ENCODE assay signal across 12 mouse cellular contexts in the genomic region with DNA sequence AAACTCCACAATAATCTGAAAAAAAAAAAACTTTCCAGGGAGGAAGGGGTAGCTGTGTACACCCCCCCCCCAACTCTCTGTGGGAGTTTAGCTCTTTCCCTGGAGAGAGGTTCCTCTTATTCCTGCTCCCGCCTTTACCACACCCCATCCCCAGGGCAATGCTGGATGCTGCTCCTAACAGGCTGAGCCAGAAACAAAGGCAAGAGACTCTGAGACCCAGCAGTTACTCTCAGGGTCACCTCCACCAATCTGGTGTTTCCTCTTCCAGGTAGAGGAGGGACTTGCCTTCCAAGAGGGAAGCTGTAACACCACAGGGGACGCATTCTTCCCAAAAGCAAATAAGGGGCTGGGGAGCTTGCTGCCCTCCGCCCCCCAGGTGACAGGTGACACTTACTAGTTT. TPM values are rescaled to one million over a fixed set of nuclear protein-coding genes. Genes with fewer than 3 reads are reported as not detected.
DNase-seq lines count a peak whose midpoint lies in the region; ATAC-seq and TF ChIP-seq lines count a peak whose summit lies in the region.
"Had no signal": no experiment of that assay in that cellular context is flagged by ENCODE, and none has a peak within 500 bp of the region (broad histone marks: within the 10 kb centered on the region; RNA-seq: fewer than 3 reads in every experiment).

No protein-coding gene starts in this region.

- peaks cover 6% of the 10 kb centered on the region for H3K4me1 ChIP-seq in limb, embryonic 11.5 days (ENCODE audit: control insufficient read depth, insufficient read depth, low read length)
- H3K4me1 ChIP-seq in limb, embryonic 10.5 days: peaks cover 15% of the 10 kb centered on the region
- peaks cover 34% of the 10 kb centered on the region for H3K4me1 ChIP-seq in G1E (ENCODE audit: insufficient read depth, low read depth, low read length)
- H3K4me1 ChIP-seq in embryonic facial prominence, embryonic 12.5 days: peaks cover 14% of the 10 kb centered on the region
- peaks cover 15% of the 10 kb centered on the region for H3K4me1 ChIP-seq in intestine, embryonic 16.5 days (ENCODE audit: control insufficient read depth, insufficient read depth, low read length)

- H3K36me3 ChIP-seq in limb, embryonic 11.5 days (ENCODE audit: control insufficient read depth, insufficient read depth, low read length): peaks cover 19% of the 10 kb centered on the region
- H3K36me3 ChIP-seq in limb, embryonic 10.5 days: peaks cover 53% of the 10 kb centered on the region
- peaks cover 60% of the 10 kb centered on the region for H3K36me3 ChIP-seq in G1E (replicated peaks)
- H3K36me3 ChIP-seq in embryonic facial prominence, embryonic 12.5 days: peaks cover 45% of the 10 kb centered on the region
- peaks cover 15% of the 10 kb centered on the region; the same call in 1 of the 2 replicates for H3K36me3 ChIP-seq in intestine, embryonic 16.5 days (ENCODE audit: control insufficient read depth, insufficient read depth, low read length)

- intact Hi-C loops in gastrocnemius, postnatal 36 days (cut with DNase I): loop anchor here (2.0 kb wide), 1 partner anchor 15 kb away; no protein-coding TSS in a partner anchor

- no peak overlapping the region for H3K4me2 ChIP-seq in limb, embryonic 11.5 days (ENCODE audit: low read depth, severe bottlenecking)
- peak overlapping the region; percentile 71; the same call in 1 of the 2 replicates for H3K4me2 ChIP-seq in embryonic facial prominence, embryonic 12.5 days (replicated peaks)
- no peak overlapping the region for H3K4me2 ChIP-seq in intestine, embryonic 16.5 days (ENCODE audit: low read depth, low read length)

- DNase-seq in limb, embryonic 11.5 days (ENCODE audit: low spot score): no peak
- DNase-seq in limb, embryonic 10.5 days (ENCODE audit: low spot score): no peak
- DNase-seq in G1E (ENCODE audit: low spot score): no peak
- DNase-seq in retina, embryonic 14.5 days (ENCODE audit: low spot score): no peak
- DNase-seq in gastrocnemius, postnatal 36 days: no peak
- no peak for DNase-seq in urinary bladder, postnatal 36 days (ENCODE audit: low spot score in 2 of 2)
- DNase-seq: adrenal gland, postnatal 25 days had no signal

- no peak overlapping the region for H3K4me3 ChIP-seq in limb, embryonic 11.5 days (ENCODE audit: low read depth, low read length)
- H3K4me3 ChIP-seq in limb, embryonic 10.5 days: no peak overlapping the region
- H3K4me3 ChIP-seq in G1E (ENCODE audit: low read depth, low read length): peak overlapping the region; percentile 85; the same call in 1 of the 2 replicates
- no peak overlapping the region for H3K4me3 ChIP-seq in embryonic facial prominence, embryonic 12.5 days
- no peak overlapping the region for H3K4me3 ChIP-seq in intestine, embryonic 16.5 days (ENCODE audit: low read length)

- H3K9me3 ChIP-seq in limb, embryonic 11.5 days (ENCODE audit: control insufficient read depth, low read length): no peaks in the 10 kb centered on the region
- no peaks in the 10 kb centered on the region for H3K9me3 ChIP-seq in limb, embryonic 10.5 days (replicated peaks)
- no peaks in the 10 kb centered on the region for H3K9me3 ChIP-seq in G1E (replicated peaks)
- no peaks in the 10 kb centered on the region for H3K9me3 ChIP-seq in embryonic facial prominence, embryonic 12.5 days
- no peaks in the 10 kb centered on the region for H3K9me3 ChIP-seq in intestine, embryonic 16.5 days (ENCODE audit: control insufficient read depth, low read length)
- H3K9me3 ChIP-seq: midbrain, embryonic 12.5 days had no signal

- peak overlapping the region; percentile 34; the same call in 1 of the 2 replicates for H3K9ac ChIP-seq in limb, embryonic 11.5 days (ENCODE audit: low read length)
- H3K9ac ChIP-seq in embryonic facial prominence, embryonic 12.5 days: peak overlapping the region; percentile 70; the same call in 1 of the 2 replicates
- H3K9ac ChIP-seq in intestine, embryonic 16.5 days (ENCODE audit: low read depth, low read length): peak overlapping the region; percentile 97

- ATAC-seq in limb, embryonic 11.5 days (ENCODE audit: insufficient number of reproducible peaks, low FRiP score, low TSS enrichment, low read depth): no peak
- no peak for ATAC-seq in G1E (ENCODE audit: extremely low read depth, insufficient number of reproducible peaks, low FRiP score, poor library complexity, severe bottlenecking)
- no peak for ATAC-seq in embryonic facial prominence, embryonic 12.5 days (ENCODE audit: insufficient number of reproducible peaks, insufficient read depth, low FRiP score, low TSS enrichment)
- no peak for ATAC-seq in intestine, embryonic 16.5 days

- H3K27me3 ChIP-seq in limb, embryonic 11.5 days (ENCODE audit: control insufficient read depth, insufficient read depth, low read length): no peaks in the 10 kb centered on the region
- H3K27me3 ChIP-seq in limb, embryonic 10.5 days (ENCODE audit: low read depth, poor library complexity, severe bottlenecking): no peaks in the 10 kb centered on the region
- no peaks in the 10 kb centered on the region for H3K27me3 ChIP-seq in G1E (ENCODE audit: insufficient read depth, low read length)
- H3K27me3 ChIP-seq in embryonic facial prominence, embryonic 12.5 days: no peaks in the 10 kb centered on the region
- H3K27me3 ChIP-seq in intestine, embryonic 16.5 days (replicated peaks; ENCODE audit: control insufficient read depth, insufficient read depth, low read length): no peaks in the 10 kb centered on the region

- 71% methylated on average over 3 of the region's 3 CpGs for WGBS in limb, embryonic 11.5 days
- WGBS in limb, embryonic 10.5 days: 78% methylated on average over 3 of the region's 3 CpGs
- 70% methylated on average over 3 of the region's 3 CpGs for WGBS in embryonic facial prominence, embryonic 12.5 days
- WGBS in intestine, embryonic 16.5 days: 70% methylated on average over 3 of the region's 3 CpGs

- H3K27ac ChIP-seq in limb, embryonic 11.5 days (replicated peaks; ENCODE audit: low read depth, low read length): no peak overlapping the region
- no peak overlapping the region for H3K27ac ChIP-seq in limb, embryonic 10.5 days
- H3K27ac ChIP-seq in embryonic facial prominence, embryonic 12.5 days: no peak overlapping the region
- no peak overlapping the region for H3K27ac ChIP-seq in intestine, embryonic 16.5 days (ENCODE audit: low read length)
- H3K27ac ChIP-seq: kidney, postnatal 0 days; midbrain, embryonic 12.5 days had no signal

- TF ChIP-seq CTCF in G1E (IDR thresholded peaks at IDR 0.05; ENCODE audit: low read depth, low read length): no peak

RNA-seq across cellular contexts. Expression of a gene that starts 2.2 kb away (rescaled TPM):
- polyA plus RNA-seq in limb, embryonic 11.5 days (2014; fragmentation: Nextera tagmentation; extraction: Ambion mirVana): 0.31 TPM in 1 of 2 replicates, not detected in the other
- polyA plus RNA-seq in limb, embryonic 10.5 days (2016; fragmentation: Nextera tagmentation; extraction: Ambion mirVana): not detected in 2 replicates
- 0.75 TPM in 1 of 2 replicates, not detected in the other for total RNA-seq in G1E (2014; fragmentation: Nextera tagmentation)
- total RNA-seq in G1E (2017): 0.17 and 0.38 TPM in 2 replicates
- polyA plus RNA-seq in G1E (2012): not detected in 2 replicates
- 0.25 TPM in 1 of 2 replicates, not detected in the other for polyA plus RNA-seq in embryonic facial prominence, embryonic 12.5 days (2016; fragmentation: Nextera tagmentation; extraction: Ambion mirVana)
- 0.12 TPM in 1 of 2 replicates, not detected in the other for polyA plus RNA-seq in intestine, embryonic 16.5 days (2015; fragmentation: Nextera tagmentation; extraction: Ambion mirVana)
- under 1 TPM in 1 of 2 experiments, not detected in 1; 0.49 TPM for total RNA-seq in gastrocnemius, postnatal 36 days (2021)
- total RNA-seq: adrenal gland, postnatal 25 days had no signal
- polyA plus RNA-seq: heart, postnatal 0 days had no signal

RNA-seq across cellular contexts. Expression of a gene that starts 6.4 kb away (rescaled TPM):
- 108 and 123 TPM in 2 replicates for polyA plus RNA-seq in limb, embryonic 11.5 days (2014; fragmentation: Nextera tagmentation; extraction: Ambion mirVana)
- 155 and 156 TPM in 2 replicates for polyA plus RNA-seq in limb, embryonic 10.5 days (2016; fragmentation: Nextera tagmentation; extraction: Ambion mirVana)
- total RNA-seq in G1E (2014; fragmentation: Nextera tagmentation) (50.8 and 54.1 TPM in 2 replicates), G1E (2017) (87.4 and 94.2 TPM in 2 replicates)
- 66.2 and 68.0 TPM in 2 replicates for polyA plus RNA-seq in G1E (2012)
- polyA plus RNA-seq in embryonic facial prominence, embryonic 12.5 days (2016; fragmentation: Nextera tagmentation; extraction: Ambion mirVana): 110 and 117 TPM in 2 replicates
- 94.8 and 98.3 TPM in 2 replicates for polyA plus RNA-seq in intestine, embryonic 16.5 days (2015; fragmentation: Nextera tagmentation; extraction: Ambion mirVana)
- total RNA-seq in gastrocnemius, postnatal 36 days (2021): 100 to 1,000 TPM; 117 to 148 TPM

RNA-seq across cellular contexts. Expression of a gene that starts 16.5 kb away (rescaled TPM):
- 490 and 518 TPM in 2 replicates for polyA plus RNA-seq in limb, embryonic 11.5 days (2014; fragmentation: Nextera tagmentation; extraction: Ambion mirVana)
- polyA plus RNA-seq in limb, embryonic 10.5 days (2016; fragmentation: Nextera tagmentation; extraction: Ambion mirVana): 535 and 559 TPM in 2 replicates
- 295 and 316 TPM in 2 replicates for total RNA-seq in G1E (2014; fragmentation: Nextera tagmentation)
- 516 and 777 TPM in 2 replicates for total RNA-seq in G1E (2017)
- 1,994 and 2,669 TPM in 2 replicates for polyA plus RNA-seq in G1E (2012)
- polyA plus RNA-seq in embryonic facial prominence, embryonic 12.5 days (2016; fragmentation: Nextera tagmentation; extraction: Ambion mirVana): 471 and 489 TPM in 2 replicates
- polyA plus RNA-seq in intestine, embryonic 16.5 days (2015; fragmentation: Nextera tagmentation; extraction: Ambion mirVana): 940 and 946 TPM in 2 replicates
- total RNA-seq in gastrocnemius, postnatal 36 days (2021): 1,000 to 10,000 TPM; 1,244 to 1,300 TPM

RNA-seq across cellular contexts. Expression of a gene that starts 24.8 kb away (rescaled TPM):
- polyA plus RNA-seq in limb, embryonic 11.5 days (2014; fragmentation: Nextera tagmentation; extraction: Ambion mirVana): 0.36 and 1.4 TPM in 2 replicates
- polyA plus RNA-seq in limb, embryonic 10.5 days (2016; fragmentation: Nextera tagmentation; extraction: Ambion mirVana): 1.3 and 1.6 TPM in 2 replicates
- total RNA-seq in G1E (2014; fragmentation: Nextera tagmentation) (not detected in 2 replicates), G1E (2017) (0.12 TPM in 1 of 2 replicates, not detected in the other)
- not detected in 2 replicates for polyA plus RNA-seq in G1E (2012)
- 0.41 and 1.2 TPM in 2 replicates for polyA plus RNA-seq in embryonic facial prominence, embryonic 12.5 days (2016; fragmentation: Nextera tagmentation; extraction: Ambion mirVana)
- polyA plus RNA-seq in intestine, embryonic 16.5 days (2015; fragmentation: Nextera tagmentation; extraction: Ambion mirVana): 0.54 and 0.73 TPM in 2 replicates
- total RNA-seq in gastrocnemius, postnatal 36 days (2021): 1 to 10 TPM in 1 of 2 experiments, not detected in 1; 1.2 TPM
- polyA plus RNA-seq: midbrain, embryonic 12.5 days had no signal

RNA-seq across cellular contexts. Expression of a gene that starts 53.8 kb away (rescaled TPM):
- 0.17 and 0.32 TPM in 2 replicates for polyA plus RNA-seq in limb, embryonic 11.5 days (2014; fragmentation: Nextera tagmentation; extraction: Ambion mirVana)
- 0.36 TPM in 1 of 2 replicates, not detected in the other for polyA plus RNA-seq in limb, embryonic 10.5 days (2016; fragmentation: Nextera tagmentation; extraction: Ambion mirVana)
- not detected in 2 replicates for total RNA-seq in G1E (2014; fragmentation: Nextera tagmentation)
- total RNA-seq in G1E (2017): not detected in 2 replicates
- polyA plus RNA-seq in G1E (2012): 0.08 TPM in 1 of 2 replicates, not detected in the other
- polyA plus RNA-seq in embryonic facial prominence, embryonic 12.5 days (2016; fragmentation: Nextera tagmentation; extraction: Ambion mirVana): 0.51 and 0.65 TPM in 2 replicates
- polyA plus RNA-seq in intestine, embryonic 16.5 days (2015; fragmentation: Nextera tagmentation; extraction: Ambion mirVana): 0.72 and 1.0 TPM in 2 replicates
- total RNA-seq in gastrocnemius, postnatal 36 days (2021): under 1 TPM in 1 of 2 experiments, not detected in 1; 0.89 TPM

Comparison
In these comparisons a context has a peak if more than half of its experiments do, and no peak if none do; other contexts are left out.
1. H3K9ac ChIP-seq: peak in every context shown above with its lines; median percentile 97 in intestine, embryonic 16.5 days; 70 in embryonic facial prominence, embryonic 12.5 days; 34 in limb, embryonic 11.5 days.